9 mouse cellular contexts compared by ENCODE assay signal in the genomic region with DNA sequence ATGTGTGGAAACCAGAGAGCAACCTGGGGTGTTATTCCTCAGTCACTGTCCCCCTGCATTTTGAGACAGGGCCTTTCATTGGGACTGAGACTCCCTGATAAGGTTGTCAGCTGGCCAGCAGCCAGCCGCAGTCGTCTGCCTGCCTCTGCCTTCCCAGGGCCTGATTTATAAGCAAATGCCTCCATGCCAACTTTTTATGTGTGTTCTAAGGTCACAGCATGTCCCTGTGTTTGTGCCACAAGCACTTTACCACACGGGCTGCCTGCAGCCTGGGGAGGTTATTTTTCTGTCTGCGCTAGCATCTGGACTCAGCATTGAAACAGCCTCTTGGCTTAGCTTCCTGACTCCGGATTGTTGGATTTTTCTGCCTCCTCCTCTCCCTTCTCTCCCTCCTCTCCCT. TPM values are rescaled to one million over a fixed set of nuclear protein-coding genes. Genes with fewer than 3 reads are reported as not detected.
DNase-seq lines count a peak whose midpoint lies in the region; ATAC-seq and TF ChIP-seq lines count a peak whose summit lies in the region.
"Had no signal": no experiment of that assay in that cellular context is flagged by ENCODE, and none has a peak within 500 bp of the region (broad histone marks: within the 10 kb centered on the region; RNA-seq: fewer than 3 reads in every experiment).

No protein-coding gene starts in this region.

- ATAC-seq in embryonic facial prominence, embryonic 15.5 days (ENCODE audit: insufficient number of reproducible peaks, low FRiP score, low TSS enrichment, low read depth) = peak; percentile 51; the same call in 1 of the 2 replicates
- ATAC-seq in neural tube, embryonic 15.5 days (ENCODE audit: low FRiP score) = no peak

- intact Hi-C loops in heart, adult 2 months (cut with DNase I) = loop anchor here (2.0 kb wide), 2 partner anchors 13 to 47 kb away; partner anchors contain the start of gene Ctdspl
- intact Hi-C loops in left cerebral cortex, postnatal 10 days (cut with DNase I) = no loop called here

- TF ChIP-seq POLR2A in heart, adult 2 months (IDR thresholded peaks at IDR 0.05; ENCODE audit: insufficient read depth, low read depth, low read length) = no peak

- H3K79me2 ChIP-seq in heart, adult 2 months (replicated peaks; ENCODE audit: control insufficient read depth, insufficient read depth, low read length) = 0 out of 2 replicates have a peak, but pooled peaks cover 1% of the 10 kb centered on the region

- H3K27ac ChIP-seq in heart, adult 2 months = peak overlapping the region; percentile 8
- H3K27ac ChIP-seq in embryonic facial prominence, embryonic 15.5 days (replicated peaks) = peak overlapping the region; percentile 86
- peak overlapping the region; percentile 63 for H3K27ac ChIP-seq in neural tube, embryonic 15.5 days (replicated peaks)

- H3K4me3 ChIP-seq in heart, adult 2 months = no peak overlapping the region
- H3K4me3 ChIP-seq in embryonic facial prominence, embryonic 15.5 days (replicated peaks) = no peak overlapping the region
- no peak overlapping the region for H3K4me3 ChIP-seq in neural tube, embryonic 15.5 days (replicated peaks)

- 27% methylated on average over 5 of the region's 5 CpGs for WGBS in heart, adult 2 months
- 22% methylated on average over 5 of the region's 5 CpGs for WGBS in embryonic facial prominence, embryonic 15.5 days
- WGBS in neural tube, embryonic 15.5 days = 24% methylated on average over 5 of the region's 5 CpGs

- no peaks in the 10 kb centered on the region for H3K36me3 ChIP-seq in heart, adult 2 months (ENCODE audit: control insufficient read depth, insufficient read depth, low read length)
- peaks cover 6% of the 10 kb centered on the region; the same call in 1 of the 2 replicates for H3K36me3 ChIP-seq in embryonic facial prominence, embryonic 15.5 days
- H3K36me3 ChIP-seq in neural tube, embryonic 15.5 days = no peaks in the 10 kb centered on the region
- H3K36me3 ChIP-seq: G1E had no signal

- DNase-seq in heart, adult 2 months = peak; percentile 57 to 66
- no peak for DNase-seq in heart, adult 8-10 months (ENCODE audit: low spot score)
- DNase-seq in adrenal gland, adult 2 months = peak; percentile 85
- DNase-seq in kidney, adult 9 months = peak; percentile 71
- no peak for DNase-seq in spleen, postnatal 10 days (ENCODE audit: low spot score in 2 of 2)
- no peak for DNase-seq in left cerebral cortex, postnatal 10 days (ENCODE audit: extremely low spot score in 1 of 2, low spot score in 2 of 2)

- no peaks in the 10 kb centered on the region for H3K27me3 ChIP-seq in heart, adult 2 months (ENCODE audit: control insufficient read depth, insufficient read depth, low read length)
- no peaks in the 10 kb centered on the region for H3K27me3 ChIP-seq in embryonic facial prominence, embryonic 15.5 days
- H3K27me3 ChIP-seq in neural tube, embryonic 15.5 days (replicated peaks) = no peaks in the 10 kb centered on the region

- peaks cover 23% of the 10 kb centered on the region for H3K4me1 ChIP-seq in heart, adult 2 months (ENCODE audit: control insufficient read depth, insufficient read depth, low read length)
- peaks cover 48% of the 10 kb centered on the region for H3K4me1 ChIP-seq in embryonic facial prominence, embryonic 15.5 days
- H3K4me1 ChIP-seq in neural tube, embryonic 15.5 days = peaks cover 34% of the 10 kb centered on the region

- H3K4me2 ChIP-seq in embryonic facial prominence, embryonic 15.5 days (replicated peaks) = no peak overlapping the region
- H3K4me2 ChIP-seq in neural tube, embryonic 15.5 days = no peak overlapping the region

- TF ChIP-seq CTCF in heart, adult 2 months (IDR thresholded peaks at IDR 0.05) = no peak

- H3K9me3 ChIP-seq in embryonic facial prominence, embryonic 15.5 days (replicated peaks) = no peaks in the 10 kb centered on the region
- no peaks in the 10 kb centered on the region for H3K9me3 ChIP-seq in neural tube, embryonic 15.5 days (replicated peaks)

- TF ChIP-seq EP300 in heart, adult 2 months (IDR thresholded peaks at IDR 0.05; ENCODE audit: insufficient read depth, low read depth, low read length) = no peak

- H3K9ac ChIP-seq in heart, adult 2 months (ENCODE audit: low read depth, low read length) = no peak overlapping the region
- no peak overlapping the region for H3K9ac ChIP-seq in embryonic facial prominence, embryonic 15.5 days
- no peak overlapping the region for H3K9ac ChIP-seq in neural tube, embryonic 15.5 days (replicated peaks)

RNA-seq across cellular contexts. Expression of gene Ctdspl, which starts 47.9 kb away (rescaled TPM):
- 1 to 10 TPM; 9.0 to 9.7 TPM for total RNA-seq in heart, adult 2 months (2021)
- polyA plus RNA-seq in heart, adult 2 months (2012; rRNA removed) = 8.5 and 9.6 TPM in 2 replicates
- total RNA-seq in heart, adult 8-10 months (2022) = 10 to 100 TPM in 1 of 4 experiments, 1 to 10 TPM in 3; 7.5 to 10.2 (median 7.8) TPM
- total RNA-seq in adrenal gland, adult 2 months (2021) = 10 to 100 TPM; 28.0 to 33.1 TPM
- polyA plus RNA-seq in adrenal gland, adult 2 months (2012; rRNA removed) = 19.8 and 21.0 TPM in 2 replicates
- 18.5 and 19.2 TPM in 2 replicates for polyA plus RNA-seq in embryonic facial prominence, embryonic 15.5 days (2015; fragmentation: Nextera tagmentation; extraction: Ambion mirVana)
- 7.9 and 8.6 TPM in 2 replicates for polyA plus RNA-seq in neural tube, embryonic 15.5 days (2015; fragmentation: Nextera tagmentation; extraction: Ambion mirVana)
- total RNA-seq in left cerebral cortex, postnatal 10 days (2021) = 10 to 100 TPM; 18.6 to 25.5 TPM
- polyA plus RNA-seq: G1E had no signal

Comparison
In these comparisons a context has a peak if more than half of its experiments do, and no peak if none do; other contexts are left out.
1. DNase-seq: peak in heart, adult 2 months (2 of 2), adrenal gland, adult 2 months (single experiment) and kidney, adult 9 months (single experiment); none in heart, adult 8-10 months (single experiment), spleen, postnatal 10 days (0 of 2) and left cerebral cortex, postnatal 10 days (0 of 2).
2. H3K27ac ChIP-seq: peak in every context shown above with its lines; median percentile 86 in embryonic facial prominence, embryonic 15.5 days; 63 in neural tube, embryonic 15.5 days; 8 in heart, adult 2 months.